Mouse (Mus musculus): ENCODE measurements around the gene Dcxr. TPM values are rescaled to one million over a fixed set of nuclear protein-coding genes. Genes with fewer than 3 reads are reported as not detected.

Dcxr gene
- polyA plus RNA-seq, 1 experiment from 2014 or later, result 8.4 TPM

DNA sequence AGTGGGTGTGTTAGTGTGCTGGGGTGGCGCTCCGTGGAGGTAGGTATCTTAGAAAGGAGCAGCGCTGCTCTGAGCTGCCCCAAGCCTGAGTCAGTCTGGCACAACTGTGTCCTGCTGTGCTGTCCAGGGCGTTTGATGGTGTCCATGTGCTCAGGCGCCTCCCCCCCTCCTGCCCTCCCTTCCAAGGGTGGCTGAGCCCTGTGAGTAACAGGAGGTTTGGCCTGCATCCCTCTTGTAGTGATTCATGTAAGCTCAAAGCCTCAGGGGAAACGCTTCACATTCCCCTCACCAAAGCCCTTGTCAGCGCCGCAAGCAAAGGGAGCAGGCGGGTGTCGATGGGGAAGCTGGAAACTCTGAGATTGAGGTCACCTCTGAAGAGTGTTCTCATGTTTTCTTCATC lies 29.3 kb downstream of the Dcxr start:
- H3K36me3 ChIP-seq, result peaks cover 80% of the 10 kb centered on the region
- no peak overlapping the region for H3K27ac ChIP-seq
- no peaks in the 10 kb centered on the region for H3K27me3 ChIP-seq (replicated peaks)
- WGBS (ENCODE audit: insufficient replicate concordance), result 76% methylated on average over 10 of the region's 10 CpGs
- H3K9me3 ChIP-seq (replicated peaks), result no peaks in the 10 kb centered on the region; the same call in 1 of the 2 replicates
- H3K4me1 ChIP-seq, result no peaks in the 10 kb centered on the region
- ATAC-seq, result no peak
- H3K4me2 ChIP-seq, result no peak overlapping the region
- H3K4me3 ChIP-seq, result no peak overlapping the region
- H3K9ac ChIP-seq, result no peak overlapping the region

DNA sequence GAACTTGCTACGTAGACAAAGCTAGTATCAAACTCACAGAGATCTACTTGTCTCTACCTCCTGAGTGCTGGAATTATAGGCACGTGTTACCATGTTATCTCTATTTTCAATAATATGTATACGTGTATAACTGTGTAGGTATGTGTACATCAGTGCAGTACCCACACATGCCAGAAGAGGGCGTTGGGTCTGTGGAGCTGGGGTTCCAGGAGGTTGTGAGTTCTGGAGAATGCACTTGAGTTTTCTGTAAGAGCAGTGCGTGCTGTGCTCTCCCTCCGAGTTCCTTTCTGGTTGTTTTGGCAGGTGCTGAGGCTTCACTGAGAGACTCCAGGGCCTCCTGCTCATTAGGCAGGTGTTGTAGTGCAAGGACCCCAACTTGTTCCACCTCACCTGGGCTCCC lies 30.5 kb downstream of the Dcxr start:
- no peaks in the 10 kb centered on the region for H3K4me1 ChIP-seq
- H3K4me3 ChIP-seq, result no peak overlapping the region
- H3K9ac ChIP-seq, result no peak overlapping the region
- no peak for ATAC-seq
- H3K27me3 ChIP-seq (replicated peaks), result no peaks in the 10 kb centered on the region
- H3K36me3 ChIP-seq, result peaks cover 73% of the 10 kb centered on the region
- 75% methylated on average over 6 of the region's 6 CpGs for WGBS (ENCODE audit: insufficient replicate concordance)
- H3K27ac ChIP-seq, result no peak overlapping the region
- H3K9me3 ChIP-seq (replicated peaks), result no peaks in the 10 kb centered on the region; the same call in 1 of the 2 replicates
- H3K4me2 ChIP-seq, result no peak overlapping the region

GRCm38 (mm10) chr11:120695641-120696040 lies 31.4 kb downstream of the Dcxr start:
- no peak overlapping the region for H3K4me3 ChIP-seq
- no peak overlapping the region for H3K4me2 ChIP-seq
- H3K27ac ChIP-seq, result no peak overlapping the region
- peak overlapping the region; percentile 13; the same call in 1 of the 2 replicates for H3K9ac ChIP-seq
- no peaks in the 10 kb centered on the region; the same call in 1 of the 2 replicates for H3K9me3 ChIP-seq (replicated peaks)
- no peaks in the 10 kb centered on the region for H3K4me1 ChIP-seq
- peaks cover 71% of the 10 kb centered on the region for H3K36me3 ChIP-seq
- 77% methylated on average over 12 of the region's 12 CpGs for WGBS (ENCODE audit: insufficient replicate concordance)
- ATAC-seq, result no peak
- H3K27me3 ChIP-seq (replicated peaks), result no peaks in the 10 kb centered on the region

DNA sequence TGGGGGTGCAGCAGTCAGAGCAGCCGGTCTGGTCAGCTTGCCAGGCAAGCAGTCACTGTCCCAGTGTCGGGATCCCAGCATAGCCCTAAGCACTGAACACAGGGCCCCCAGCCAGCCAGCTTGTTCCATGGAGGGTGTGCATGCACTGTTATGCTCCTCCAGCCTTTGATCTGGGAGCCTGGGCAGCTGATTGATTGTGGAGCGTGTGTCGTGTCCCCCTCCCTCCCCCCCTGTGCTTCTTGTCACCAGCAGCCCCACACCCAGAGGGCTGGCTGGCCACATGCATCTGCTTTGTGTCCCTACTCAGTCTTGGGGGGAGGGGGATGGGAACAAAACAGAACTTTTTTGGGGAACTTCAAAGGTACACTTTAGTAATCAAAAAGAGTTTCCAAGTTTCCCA lies 31.9 kb downstream of the Dcxr start:
- ATAC-seq, result 0 out of 2 replicates have a peak, but pooled peaks have one; percentile 9
- H3K4me1 ChIP-seq, result no peaks in the 10 kb centered on the region
- WGBS (ENCODE audit: insufficient replicate concordance), result 65% methylated on average over 4 of the region's 4 CpGs
- H3K9me3 ChIP-seq (replicated peaks), result no peaks in the 10 kb centered on the region; the same call in 1 of the 2 replicates
- H3K36me3 ChIP-seq, result peaks cover 72% of the 10 kb centered on the region
- no peak overlapping the region for H3K4me3 ChIP-seq
- no peak overlapping the region for H3K27ac ChIP-seq
- H3K27me3 ChIP-seq (replicated peaks), result no peaks in the 10 kb centered on the region
- no peak overlapping the region for H3K4me2 ChIP-seq
- H3K9ac ChIP-seq, result no peak overlapping the region

- no peak overlapping the region for H3K4me3 ChIP-seq
- H3K9ac ChIP-seq, result no peak overlapping the region
- no peaks in the 10 kb centered on the region for H3K4me1 ChIP-seq
- H3K9me3 ChIP-seq (replicated peaks), result no peaks in the 10 kb centered on the region; the same call in 1 of the 2 replicates
- 79% methylated on average over 3 of the region's 3 CpGs for WGBS (ENCODE audit: insufficient replicate concordance)
- no peaks in the 10 kb centered on the region for H3K27me3 ChIP-seq (replicated peaks)
- ATAC-seq, result no peak
- peaks cover 73% of the 10 kb centered on the region for H3K36me3 ChIP-seq
- no peak overlapping the region for H3K27ac ChIP-seq
- no peak overlapping the region for H3K4me2 ChIP-seq
Observed at GRCm38 (mm10) chr11:120693461-120693860, 33.6 kb downstream of the Dcxr start.

DNA sequence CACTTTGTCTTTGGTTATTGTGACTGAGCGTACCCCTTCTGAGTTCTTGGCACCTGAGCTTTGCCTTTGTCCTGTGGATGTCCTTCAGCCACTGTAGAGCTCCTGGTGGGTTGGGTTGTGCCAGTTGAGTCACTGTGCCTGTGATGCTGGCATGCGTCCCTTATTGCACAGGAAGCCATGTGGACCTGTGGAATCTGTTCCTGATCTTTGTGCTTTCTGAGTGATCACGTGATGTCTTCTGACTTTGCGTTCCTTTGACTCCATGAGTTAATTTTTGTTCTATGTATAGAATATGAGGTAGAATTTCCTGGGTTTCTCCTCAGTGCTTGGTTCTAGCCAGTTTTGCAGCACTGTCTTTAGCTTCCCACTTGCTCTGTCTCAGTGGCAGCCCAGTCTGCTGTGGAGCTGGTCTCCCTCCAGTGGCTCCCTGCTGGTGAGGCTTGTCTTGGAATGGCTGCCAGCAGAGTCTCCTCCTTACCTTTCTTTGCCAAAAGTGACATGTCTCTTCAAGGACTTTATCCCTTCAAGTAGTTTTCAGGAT lies 34.5 kb downstream of the Dcxr start:
- Histone ChIP-seq H3K9ac (no peak overlapping the region), H3K9me3 (replicated peaks) (no peaks in the 10 kb centered on the region; the same call in 1 of the 2 replicates), H3K27ac (no peak overlapping the region), H3K4me2 (no peak overlapping the region), H3K36me3 (peaks cover 72% of the 10 kb centered on the region), H3K27me3 (replicated peaks) (no peaks in the 10 kb centered on the region), H3K4me3 (no peak overlapping the region), H3K4me1 (no peaks in the 10 kb centered on the region)
- ATAC-seq, result no peak
- 78% methylated on average over 4 of the region's 4 CpGs for WGBS (ENCODE audit: insufficient replicate concordance)

DNA sequence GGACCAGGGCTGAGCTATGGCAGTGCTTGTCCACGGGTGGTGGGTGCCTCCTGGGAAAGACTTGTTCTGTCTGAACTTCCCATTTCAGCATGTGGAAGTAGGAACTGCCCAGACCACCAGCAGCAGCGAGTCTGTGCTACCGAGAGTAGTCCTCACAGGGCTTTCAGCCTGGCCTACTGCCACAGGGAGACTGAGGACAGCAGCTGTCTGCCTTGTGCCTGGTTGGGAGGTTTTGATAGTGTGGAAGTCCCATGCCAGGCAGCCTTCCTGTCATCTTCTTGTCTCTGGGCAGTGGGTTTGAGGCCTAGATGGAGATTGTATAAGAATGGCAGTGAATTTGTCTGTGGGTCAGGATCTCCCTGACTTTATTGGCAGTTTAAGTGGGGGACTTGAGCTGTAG lies 37.7 kb downstream of the Dcxr start:
- ATAC-seq, result no peak
- Histone ChIP-seq H3K27ac (no peak overlapping the region), H3K4me2 (no peak overlapping the region), H3K36me3 (peaks cover 70% of the 10 kb centered on the region), H3K4me3 (no peak overlapping the region), H3K9ac (no peak overlapping the region), H3K4me1 (peaks cover 5% of the 10 kb centered on the region; the same call in 1 of the 2 replicates), H3K27me3 (replicated peaks) (no peaks in the 10 kb centered on the region), H3K9me3 (replicated peaks) (no peaks in the 10 kb centered on the region)
- WGBS (ENCODE audit: insufficient replicate concordance), result 56% methylated on average over 3 of the region's 3 CpGs

DNA sequence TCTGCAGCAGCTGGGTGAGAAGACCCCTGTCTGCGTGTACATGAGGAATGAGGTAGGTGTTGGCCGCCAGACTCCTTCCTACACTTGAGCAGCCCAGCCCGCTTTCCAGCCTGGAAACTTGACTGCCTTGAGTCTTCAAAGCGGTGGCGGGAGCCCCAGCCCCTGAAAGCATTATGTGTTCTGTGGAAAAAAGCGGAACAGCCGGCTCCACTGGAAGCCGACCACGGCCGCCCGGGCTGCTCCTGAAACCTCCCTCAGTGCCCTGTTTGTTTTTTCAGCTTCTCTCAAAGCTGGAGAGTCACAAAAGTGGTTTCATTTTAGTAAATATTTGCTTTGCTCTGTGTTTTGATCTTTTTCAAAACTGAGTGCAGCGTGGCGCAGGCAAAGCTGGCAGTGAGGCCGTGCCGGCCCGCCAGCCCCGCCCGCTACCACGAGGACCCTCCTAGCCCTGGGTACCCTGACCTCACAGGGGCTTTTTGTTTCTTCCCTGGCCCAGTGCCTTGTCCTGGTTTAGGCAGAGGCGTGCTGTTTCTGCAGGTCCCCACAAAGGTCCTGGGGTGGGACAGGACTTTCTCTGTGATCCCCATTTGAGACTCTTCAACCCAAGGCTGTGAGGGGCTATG lies 40.3 kb downstream of the Dcxr start:
- H3K36me3 ChIP-seq, result peaks cover 68% of the 10 kb centered on the region
- H3K27me3 ChIP-seq (replicated peaks), result no peaks in the 10 kb centered on the region
- ATAC-seq, result no peak
- 79% methylated on average over 20 of the region's 20 CpGs for WGBS (ENCODE audit: insufficient replicate concordance)
- H3K4me1 ChIP-seq, result peaks cover 5% of the 10 kb centered on the region; the same call in 1 of the 2 replicates
- no peak overlapping the region for H3K4me2 ChIP-seq
- H3K9me3 ChIP-seq (replicated peaks), result no peaks in the 10 kb centered on the region
- no peak overlapping the region for H3K27ac ChIP-seq
- H3K4me3 ChIP-seq, result no peak overlapping the region
- no peak overlapping the region for H3K9ac ChIP-seq

DNA sequence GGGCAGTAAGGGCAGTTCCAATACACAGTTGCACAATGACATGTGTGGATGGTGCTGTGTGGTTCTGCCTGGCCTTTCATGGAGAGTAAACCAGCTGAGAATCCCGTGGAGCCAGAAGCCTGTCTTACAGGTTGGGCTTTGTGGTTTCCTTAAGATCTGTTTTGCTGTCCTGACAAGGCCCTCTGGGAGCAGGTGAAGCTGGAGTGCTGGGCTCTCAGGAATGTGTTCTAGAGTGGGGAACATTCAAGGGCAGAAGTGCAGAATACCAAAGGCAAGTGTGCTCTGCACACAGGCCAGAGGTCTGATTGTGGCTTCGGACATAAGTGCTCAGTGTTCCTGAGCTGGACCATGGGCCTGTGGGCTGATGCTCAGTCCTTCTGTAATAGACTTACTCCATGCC lies 42.4 kb downstream of the Dcxr start:
- Histone ChIP-seq H3K4me3 (no peak overlapping the region), H3K27me3 (replicated peaks) (no peaks in the 10 kb centered on the region), H3K36me3 (peaks cover 73% of the 10 kb centered on the region), H3K4me1 (peaks cover 5% of the 10 kb centered on the region; the same call in 1 of the 2 replicates), H3K4me2 (no peak overlapping the region), H3K9ac (no peak overlapping the region), H3K9me3 (replicated peaks) (no peaks in the 10 kb centered on the region), H3K27ac (no peak overlapping the region)
- no peak for ATAC-seq
- WGBS (ENCODE audit: insufficient replicate concordance), result 74% methylated on average over 2 of the region's 2 CpGs

DNA sequence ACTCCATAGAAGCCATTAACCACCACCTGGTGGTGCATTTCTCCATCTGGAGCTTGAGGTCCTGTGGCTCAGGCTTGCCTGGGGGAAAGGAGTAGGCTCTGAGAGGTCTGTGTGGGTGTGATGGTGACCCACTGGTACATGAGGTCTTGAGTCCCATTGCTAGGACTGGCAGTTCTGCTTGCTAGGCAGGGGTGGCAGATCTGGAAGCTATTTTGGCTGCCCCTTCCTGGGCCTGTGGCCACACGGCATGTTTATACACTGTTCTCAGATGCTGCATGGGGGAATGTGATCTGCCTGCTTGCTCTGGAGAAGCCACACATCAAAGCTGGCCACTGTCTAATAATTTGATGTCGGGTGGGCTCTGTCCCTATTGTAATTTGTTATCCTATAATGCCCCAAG lies 43.0 kb downstream of the Dcxr start:
- H3K27me3 ChIP-seq (replicated peaks), result no peaks in the 10 kb centered on the region
- WGBS (ENCODE audit: insufficient replicate concordance), result 69% methylated on average over 2 of the region's 2 CpGs
- H3K9ac ChIP-seq, result no peak overlapping the region
- H3K9me3 ChIP-seq (replicated peaks), result no peaks in the 10 kb centered on the region
- no peak overlapping the region for H3K27ac ChIP-seq
- peaks cover 73% of the 10 kb centered on the region for H3K36me3 ChIP-seq
- ATAC-seq, result no peak
- peaks cover 5% of the 10 kb centered on the region; the same call in 1 of the 2 replicates for H3K4me1 ChIP-seq
- no peak overlapping the region for H3K4me2 ChIP-seq
- no peak overlapping the region for H3K4me3 ChIP-seq

DNA sequence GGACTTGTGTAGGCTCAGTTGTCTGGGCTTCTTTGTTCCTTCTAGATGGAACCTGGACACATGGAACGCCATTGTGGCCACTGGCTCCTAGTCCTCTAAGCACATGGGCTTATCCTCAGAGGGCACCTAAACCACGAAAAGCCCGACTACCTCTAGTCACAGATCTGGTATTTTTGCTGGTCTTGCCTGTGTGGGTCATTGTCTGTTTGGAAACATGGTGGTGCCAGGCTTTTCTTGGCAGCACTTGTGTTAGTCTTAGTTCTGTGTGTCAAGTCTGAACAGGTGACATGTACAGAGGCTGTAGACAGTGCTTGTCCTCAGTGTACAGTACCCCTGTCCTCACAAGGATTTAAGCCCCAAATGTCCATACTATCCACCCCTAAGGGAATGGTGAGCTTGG lies 43.5 kb downstream of the Dcxr start:
- Histone ChIP-seq H3K9ac (no peak overlapping the region), H3K4me2 (no peak overlapping the region), H3K36me3 (peaks cover 73% of the 10 kb centered on the region)

GRCm38 (mm10) chr11:120682683-120683082 lies 44.4 kb downstream of the Dcxr start:
- H3K9me3 ChIP-seq (replicated peaks), result no peaks in the 10 kb centered on the region
- H3K4me3 ChIP-seq, result no peak overlapping the region
- H3K9ac ChIP-seq, result no peak overlapping the region
- no peak for ATAC-seq
- H3K36me3 ChIP-seq, result peaks cover 74% of the 10 kb centered on the region
- WGBS (ENCODE audit: insufficient replicate concordance), result 80% methylated on average over 5 of the region's 5 CpGs
- no peak overlapping the region for H3K4me2 ChIP-seq
- H3K27ac ChIP-seq, result no peak overlapping the region
- H3K4me1 ChIP-seq, result peaks cover 5% of the 10 kb centered on the region; the same call in 1 of the 2 replicates
- no peaks in the 10 kb centered on the region for H3K27me3 ChIP-seq (replicated peaks)

More for the DNA sequence above, 43.5 kb downstream of the Dcxr start:
- no peaks in the 10 kb centered on the region for H3K27me3 ChIP-seq (replicated peaks)
- no peak for ATAC-seq
- H3K4me1 ChIP-seq, result peaks cover 5% of the 10 kb centered on the region; the same call in 1 of the 2 replicates
- no peaks in the 10 kb centered on the region for H3K9me3 ChIP-seq (replicated peaks)
- H3K4me3 ChIP-seq, result no peak overlapping the region
- no peak overlapping the region for H3K27ac ChIP-seq
- 73% methylated on average over 3 of the region's 3 CpGs for WGBS (ENCODE audit: insufficient replicate concordance)
